Mouse (Mus musculus) lung, adult 2 months (tissue): ENCODE measurements around the gene Kcnj11.

Experiments
- CTCF ChIP-seq: fragments of 200-500 bp; IDR thresholded peaks from 2 replicates; pipeline ENCODE4 v1.5.1; 2011; ENCODE audit warnings: mild to moderate bottlenecking, low read length, control low read depth; ENCODE audit not compliant: insufficient read depth
- POLR2A ChIP-seq: fragments of 200-500 bp; IDR thresholded peaks from 2 replicates; pipeline ENCODE4 v1.6.1; 2011; ENCODE audit warnings: low read depth, mild to moderate bottlenecking, control low read depth, low read length, borderline replicate concordance; ENCODE audit errors: extremely low read depth

- TF ChIP-seq CTCF (no peak), POLR2A (no peak)
Observed at GRCm38 (mm10) chr7:46138329-46138930, 37.9 kb upstream of the Kcnj11 start.
